Mouse (Mus musculus) heart, postnatal 10 days (tissue): ENCODE measurements around the gene Clspn. TPM values are rescaled to one million over a fixed set of nuclear protein-coding genes. Genes with fewer than 3 reads are reported as not detected.

Source experiments
- DNase-seq, 2 experiments: peaks; one replicate each; pipeline ENCODE4 v3.0.0; 2021
- intact Hi-C: fragments of 180-260 bp; cut with DNase I; formaldehyde crosslinking; loops from one replicate; pipeline ENCODE4 v1.15.1; 2025
- total RNA-seq, 2 experiments: library from RNA; stranded (reverse); gene quantifications; 2 replicates each; pipeline ENCODE4 v1.2.3; 2021

Gene Clspn
- total RNA-seq, 2 experiments from 2014 or later: 5.9 to 8.2 TPM

DNA sequence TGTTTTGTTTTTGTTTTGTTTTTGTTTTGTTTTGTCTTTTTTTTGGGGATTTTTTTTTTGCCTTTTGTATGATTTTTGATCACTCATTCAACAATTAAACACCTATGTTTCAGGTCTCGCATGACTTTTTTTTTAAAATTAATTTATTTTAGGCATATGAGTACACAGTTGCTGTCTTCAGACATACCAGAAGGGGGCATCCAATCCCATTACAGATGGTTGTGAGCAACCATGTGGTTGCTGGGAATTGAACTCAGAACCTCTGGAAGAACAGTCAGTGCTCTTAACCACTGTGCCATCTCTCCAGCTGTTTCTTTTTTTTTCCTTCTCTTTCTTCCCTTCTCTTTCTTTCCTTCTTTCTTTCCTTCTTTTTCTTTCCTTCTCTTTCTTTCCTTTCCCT lies 3.0 kb upstream of the Clspn start:
- intact Hi-C loops: loop anchor here (1.0 to 10.0 kb wide), 4 partner anchors 188 to 691 kb away; partner anchors contain the start of gene Smim12
- no peak for DNase-seq

DNA sequence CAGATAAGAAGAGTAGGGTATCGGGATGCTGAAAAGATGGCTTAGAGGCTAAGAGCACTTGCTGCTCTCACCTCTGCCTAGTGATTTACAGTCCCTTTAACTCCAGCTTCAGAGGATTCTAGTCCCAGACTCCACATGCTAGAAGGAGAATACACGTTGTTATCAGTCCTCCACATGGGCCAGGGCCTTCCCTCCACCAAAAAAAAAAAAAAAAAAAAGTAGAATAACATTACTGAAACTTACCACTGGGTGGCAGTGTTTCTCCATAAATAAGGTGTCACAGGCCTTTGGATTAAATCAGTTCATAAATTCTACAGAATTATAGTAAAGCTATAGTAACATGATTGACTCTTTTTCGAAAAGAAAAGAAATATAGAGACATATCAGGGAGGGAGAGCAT lies 2.3 kb upstream of the Clspn start:
- intact Hi-C loops: loop anchor here (1.0 to 10.0 kb wide), 4 partner anchors 187 to 690 kb away; partner anchors contain the start of gene Smim12

DNA sequence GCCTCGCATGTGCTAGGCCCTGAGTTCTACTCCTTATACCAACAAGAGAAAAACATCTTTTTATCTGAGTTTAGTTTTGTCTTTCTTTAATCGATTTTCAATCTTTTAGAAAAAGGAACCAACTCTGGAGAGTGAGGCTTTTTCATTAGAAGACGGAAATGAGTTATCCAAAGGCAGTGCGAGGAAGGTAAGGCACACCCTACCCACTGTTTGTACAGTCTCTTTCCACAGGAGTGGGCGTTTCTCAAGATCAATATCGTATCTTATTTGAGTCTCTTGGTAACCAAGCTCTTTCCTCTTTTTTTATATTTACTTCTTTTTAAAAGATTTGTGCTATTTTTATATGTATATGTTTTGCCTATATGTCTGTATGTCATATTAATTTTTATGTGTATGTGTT lies 7.1 kb downstream of the Clspn start:
- intact Hi-C loops: no loop called here
- DNase-seq: no peak

More for the DNA sequence above, 2.3 kb upstream of the Clspn start:
- DNase-seq: peak; percentile 21 to 66

GRCm38 (mm10) chr4:126567243-126567642 lies 10.5 kb downstream of the Clspn start:
- no peak for DNase-seq
- intact Hi-C loops: no loop called here

GRCm38 (mm10) chr4:126569783-126570182 lies 13.0 kb downstream of the Clspn start:
- intact Hi-C loops: no loop called here
- no peak for DNase-seq

DNA sequence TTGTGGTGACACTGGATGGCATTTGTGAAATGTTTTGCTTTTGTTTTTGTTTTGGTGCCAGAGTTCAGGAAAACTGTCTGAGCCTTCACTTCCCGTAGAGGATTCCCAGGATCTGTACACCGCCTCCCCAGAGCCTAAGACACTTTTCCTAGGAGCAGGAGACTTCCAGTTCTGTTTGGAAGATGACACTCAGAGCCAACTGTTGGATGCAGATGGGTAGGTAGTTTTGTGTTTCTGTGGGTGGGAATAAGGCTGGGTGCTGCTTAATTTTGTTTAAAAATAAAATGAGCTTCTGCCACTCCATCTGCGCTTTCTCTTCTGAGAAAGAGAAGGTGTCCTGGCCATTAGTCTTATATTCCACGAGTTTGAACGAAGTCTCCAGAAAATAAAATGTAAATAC lies 19.5 kb downstream of the Clspn start:
- no peak for DNase-seq
- intact Hi-C loops: no loop called here

DNA sequence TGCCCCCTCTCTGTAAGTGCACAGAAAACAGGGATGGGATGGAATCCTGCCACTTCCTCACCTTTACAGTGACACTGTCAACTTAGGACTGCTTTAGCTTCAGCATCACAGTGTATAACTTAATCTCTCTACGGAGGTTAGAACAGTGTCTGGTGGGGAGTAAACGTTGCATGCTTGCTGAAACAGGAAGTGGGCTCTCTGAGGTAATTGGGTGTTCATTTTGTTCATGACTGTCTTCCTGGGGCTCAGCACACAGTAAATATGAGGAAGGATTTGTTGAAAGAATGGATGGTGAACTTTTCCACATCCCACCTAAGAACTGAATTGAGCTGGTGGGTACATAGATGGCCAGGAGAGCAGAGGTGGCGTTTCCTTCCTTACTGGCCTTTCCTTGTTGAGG lies 21.2 kb downstream of the Clspn start:
- DNase-seq: no peak
- intact Hi-C loops: no loop called here

GRCm38 (mm10) chr4:126579077-126579476 lies 22.3 kb downstream of the Clspn start:
- DNase-seq: no peak
- intact Hi-C loops: no loop called here

GRCm38 (mm10) chr4:126585739-126586138 lies 29.0 kb downstream of the Clspn start:
- intact Hi-C loops: no loop called here
- no peak for DNase-seq

DNA sequence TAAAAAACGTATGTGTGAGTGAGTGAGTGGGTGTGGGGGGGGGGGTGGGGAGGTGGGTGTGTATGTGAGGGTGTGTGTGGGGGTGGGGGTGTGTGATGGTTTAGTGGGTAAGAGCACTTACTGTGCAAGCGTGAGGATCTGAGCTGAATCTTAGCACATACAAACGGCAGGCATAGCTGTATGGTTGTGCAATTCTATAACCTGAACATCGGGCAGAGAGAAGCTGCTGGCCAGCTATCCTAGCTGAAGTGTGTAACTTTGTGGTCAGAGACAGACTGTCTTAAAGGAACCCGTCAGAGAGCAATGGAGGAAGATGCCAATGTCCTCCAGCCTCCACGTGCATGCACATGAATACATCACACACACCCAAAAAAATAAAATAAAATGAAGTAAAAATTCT lies 35.3 kb downstream of the Clspn start:
- no peak for DNase-seq
- intact Hi-C loops: no loop called here

GRCm38 (mm10) chr4:126599971-126600754 lies 43.4 kb downstream of the Clspn start:
- intact Hi-C loops: loop anchor here (1.0 to 2.0 kb wide), 2 partner anchors 141 to 241 kb away; no protein-coding TSS in a partner anchor
- peak; percentile 49 to 76 for DNase-seq

GRCm38 (mm10) chr4:126601597-126602444 lies 45.1 kb downstream of the Clspn start:
- DNase-seq: peak; percentile 13 to 27

GRCm38 (mm10) chr4:126602445-126602762 lies 45.7 kb downstream of the Clspn start:
- DNase-seq: no peak
- intact Hi-C loops: no loop called here

More at GRCm38 (mm10) chr4:126601597-126602444, 45.1 kb downstream of the Clspn start:
- intact Hi-C loops: loop anchor here (2.0 kb wide), 1 partner anchor 239 kb away; no protein-coding TSS in a partner anchor

GRCm38 (mm10) chr4:126604141-126604540 lies 47.4 kb downstream of the Clspn start:
- intact Hi-C loops: no loop called here
- DNase-seq: no peak

DNA sequence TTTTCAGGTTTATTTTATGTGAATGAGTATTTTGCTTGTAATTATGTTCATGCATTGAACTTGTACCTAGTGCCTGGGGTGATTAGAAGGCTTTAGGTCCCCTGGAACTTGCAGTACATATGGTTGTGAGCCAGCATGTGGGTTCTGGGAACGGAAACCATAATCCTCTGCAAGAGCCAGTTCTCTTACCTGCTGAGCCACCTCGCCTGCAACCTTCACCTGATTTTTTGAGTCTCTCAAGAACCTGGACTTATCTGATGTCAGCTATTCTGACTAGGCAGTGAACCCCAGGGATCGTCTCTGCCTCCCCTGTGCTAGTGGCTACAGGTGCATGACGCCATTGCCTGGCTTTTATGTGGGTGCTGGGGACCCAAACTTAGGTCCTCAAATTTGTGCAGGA lies 49.0 kb downstream of the Clspn start:
- intact Hi-C loops: no loop called here

DNA sequence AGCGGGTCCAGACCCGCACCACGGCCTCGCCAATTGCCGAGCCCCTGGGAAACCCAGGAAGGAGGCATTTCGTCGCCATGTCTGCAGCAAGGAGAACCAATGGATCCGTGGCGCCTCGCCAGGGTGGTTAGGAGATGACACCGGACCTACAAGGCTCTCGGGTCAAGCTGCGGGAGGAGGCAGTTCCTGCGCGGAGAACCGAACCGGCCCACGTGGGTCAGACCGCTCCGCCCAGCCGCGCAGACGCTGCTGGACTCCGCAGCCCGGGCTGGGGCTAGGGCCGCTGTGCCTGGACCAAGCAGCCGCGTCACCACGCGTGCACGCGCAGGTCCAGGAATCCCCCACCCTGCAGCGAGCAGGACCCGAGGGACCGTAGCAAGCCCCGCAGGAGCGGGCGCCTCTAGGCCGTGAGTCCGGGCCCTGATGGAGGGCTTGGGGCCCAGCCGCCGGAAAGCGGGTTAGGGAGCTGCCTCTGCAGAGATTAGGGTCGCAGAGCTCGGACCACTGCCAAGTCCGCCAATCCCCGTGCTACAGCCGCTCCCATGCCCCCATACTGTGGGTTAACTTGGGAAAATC lies 53.0 kb downstream of the Clspn start, which contains the start of gene 5730409E04Rik:
Gene 5730409E04Rik, plus strand, starts transcription at position 213 of the 576 bp plus-strand sequence.
- DNase-seq: peak; percentile 84 to 89
- intact Hi-C loops: loop anchor here (5.0 kb wide), 1 partner anchor 68 kb away; the partner anchor contains the start of gene Psmb2

More for the DNA sequence above, 49.0 kb downstream of the Clspn start:
- DNase-seq: no peak

GRCm38 (mm10) chr4:126611991-126612390 lies 55.3 kb downstream of the Clspn start:
- intact Hi-C loops: loop anchor here (5.0 kb wide), 1 partner anchor 65 kb away; the partner anchor contains the start of gene Psmb2
- no peak for DNase-seq

DNA sequence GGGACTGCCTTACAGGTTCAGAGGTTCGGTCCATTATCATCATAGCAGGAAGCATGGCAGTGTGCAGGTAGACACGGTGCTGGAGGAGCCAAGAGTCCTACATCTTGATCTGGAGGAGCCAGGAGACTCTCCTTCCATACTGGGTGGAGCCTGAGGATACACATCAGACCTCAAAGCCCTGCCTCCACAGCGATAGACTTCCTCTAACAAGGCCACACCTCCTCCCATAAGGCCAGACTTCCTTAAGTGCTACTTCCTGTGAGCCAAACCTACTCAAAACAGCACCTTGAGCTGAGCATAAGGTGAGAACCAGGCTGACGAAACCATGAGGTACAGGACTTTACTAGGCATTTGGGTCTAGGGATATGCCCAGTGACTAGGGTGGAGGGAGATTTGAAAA lies 59.6 kb downstream of the Clspn start:
- DNase-seq: no peak
- intact Hi-C loops: no loop called here

DNA sequence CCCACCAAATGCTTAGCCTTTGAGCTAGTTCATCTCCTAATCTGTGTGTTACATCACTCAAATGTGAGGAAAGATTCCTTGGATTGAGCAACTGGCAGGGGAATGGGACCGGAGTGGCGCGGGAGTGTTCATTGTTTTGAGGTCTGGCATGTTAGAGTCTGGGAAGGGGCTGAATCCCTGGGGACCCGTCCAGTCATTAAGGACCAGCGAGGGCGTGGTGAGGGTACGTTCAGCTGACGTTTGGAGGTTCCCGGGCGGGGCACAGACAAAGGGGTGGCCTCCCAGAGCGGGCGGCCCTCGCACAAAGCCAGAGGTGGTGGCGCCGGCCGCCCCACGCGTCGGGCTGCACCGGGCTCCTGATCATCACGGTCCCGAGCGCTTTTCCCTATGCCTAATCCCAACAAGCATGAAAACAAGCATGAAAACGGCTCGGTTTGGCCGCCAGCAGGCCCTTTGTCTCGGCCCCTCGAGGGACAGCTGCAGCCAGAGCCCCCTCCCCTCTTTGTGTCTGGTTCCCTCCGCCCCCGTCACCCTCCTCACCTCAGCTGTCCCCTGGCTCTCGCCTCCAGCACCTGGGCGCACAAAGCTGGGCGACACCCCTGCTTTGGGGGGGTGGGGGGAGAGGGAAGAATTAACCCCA lies 63.1 kb downstream of the Clspn start:
- intact Hi-C loops: no loop called here
- DNase-seq: no peak

DNA sequence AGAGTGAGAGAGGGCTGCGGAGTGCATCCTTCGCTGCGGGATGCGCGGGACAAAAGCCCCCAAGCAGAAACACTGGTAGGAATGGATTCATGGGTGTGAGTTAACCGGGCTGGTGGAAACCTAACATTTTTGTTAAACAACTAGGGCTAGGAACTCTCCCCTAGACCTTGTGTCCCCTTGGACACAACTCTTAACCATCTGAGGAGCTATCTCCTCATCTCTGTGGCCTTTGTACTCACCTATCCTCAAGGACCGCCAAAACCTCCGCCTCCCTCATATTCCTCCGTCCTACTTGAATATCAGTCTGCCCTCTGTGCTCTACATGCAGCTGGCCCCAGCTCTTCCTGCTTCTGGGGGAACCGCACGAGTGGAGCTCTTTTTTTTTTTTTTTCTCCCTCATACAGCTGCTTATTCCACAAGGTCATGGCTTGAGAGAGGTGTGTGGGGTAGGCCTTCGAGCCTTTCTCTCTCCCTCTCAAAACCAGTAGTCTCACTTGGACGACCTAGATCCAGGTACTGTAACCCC lies 63.7 kb downstream of the Clspn start:
- intact Hi-C loops: no loop called here
- no peak for DNase-seq
